Mouse (Mus musculus): Measurements from ENCODE around the gene Psen2. TPM values are rescaled to one million over a fixed set of nuclear protein-coding genes. Genes with fewer than 3 reads are reported as not detected.

The Psen2 gene
- polyA plus RNA-seq, 2 experiments: 17.1 to 23.4 TPM

DNA sequence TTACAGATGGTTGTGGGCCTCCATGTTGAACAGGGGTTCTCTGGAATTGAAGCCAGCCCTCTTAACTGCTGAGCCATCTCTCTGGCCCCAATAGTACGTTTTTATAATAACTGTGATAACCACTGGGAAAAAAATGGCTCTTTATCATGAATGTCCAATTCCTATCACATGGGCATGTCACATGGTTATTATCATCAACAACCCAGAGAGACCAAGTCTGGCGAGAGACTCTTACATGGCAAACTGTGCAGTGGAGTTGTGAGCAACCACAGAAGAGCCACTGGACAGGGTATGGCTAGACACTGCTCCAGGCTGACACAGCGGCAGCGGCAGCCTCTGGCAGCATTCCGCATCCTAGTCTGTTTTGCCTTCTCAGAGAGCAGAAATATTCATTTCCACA, 8.9 kb downstream of the Psen2 start:
- Histone ChIP-seq H3K9ac (ENCODE audit: low read depth, low read length, severe bottlenecking) (no peak overlapping the region), H3K4me3 (replicated peaks; ENCODE audit: low read length) (no peak overlapping the region), H3K36me3 (ENCODE audit: control insufficient read depth, insufficient read depth, low read length) (no peaks in the 10 kb centered on the region), H3K4me2 (replicated peaks; ENCODE audit: low read depth, low read length, severe bottlenecking) (no peak overlapping the region), H3K27ac (replicated peaks; ENCODE audit: low read depth, low read length) (no peak overlapping the region), H3K4me1 (ENCODE audit: control insufficient read depth, insufficient read depth, low read length) (peaks cover 14% of the 10 kb centered on the region; the same call in 1 of the 2 replicates), H3K9me3 (ENCODE audit: control insufficient read depth, low read length) (no peaks in the 10 kb centered on the region), H3K27me3 (ENCODE audit: control insufficient read depth, insufficient read depth, low read length) (no peaks in the 10 kb centered on the region)
- no peak for TF ChIP-seq POLR2A (IDR thresholded peaks at IDR 0.05; ENCODE audit: borderline replicate concordance, extremely low read depth, insufficient read depth, insufficient read length)
- ATAC-seq (ENCODE audit: low FRiP score, low read depth) (no peak), DNase-seq (ENCODE audit: low spot score) (no peak)
- WGBS: 91% methylated on average over 5 of the region's 5 CpGs

DNA sequence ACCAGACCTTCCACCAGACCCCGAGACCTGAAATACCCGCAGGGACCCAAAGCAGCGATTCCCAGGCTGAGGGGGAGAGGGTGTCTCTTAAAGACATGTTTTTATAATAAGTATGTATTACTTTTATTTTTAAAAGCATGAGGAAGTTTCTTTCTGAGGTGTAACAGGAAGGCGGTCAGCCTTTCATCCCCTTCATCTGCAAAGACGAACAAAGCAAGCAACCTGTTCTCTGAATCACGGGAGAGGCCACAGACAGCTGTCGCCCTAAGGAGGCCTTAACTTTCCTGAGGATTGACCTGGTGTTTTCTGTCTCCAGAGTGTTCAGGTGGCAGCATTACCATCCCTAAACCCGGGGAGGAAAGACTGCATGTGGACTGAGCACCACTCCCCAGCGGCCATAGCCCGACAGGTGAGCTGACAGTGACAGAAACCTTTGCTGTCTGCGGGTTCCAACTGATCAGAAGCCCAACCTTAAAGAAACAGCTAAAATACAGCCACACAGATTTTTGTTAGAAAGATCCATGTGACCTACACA, 10.5 kb downstream of the Psen2 start:
- Histone ChIP-seq H3K9me3 (ENCODE audit: control insufficient read depth, low read length) (no peaks in the 10 kb centered on the region), H3K36me3 (ENCODE audit: control insufficient read depth, insufficient read depth, low read length) (no peaks in the 10 kb centered on the region), H3K4me2 (replicated peaks; ENCODE audit: low read depth, low read length, severe bottlenecking) (no peak overlapping the region), H3K27ac (replicated peaks; ENCODE audit: low read depth, low read length) (no peak overlapping the region), H3K4me3 (replicated peaks; ENCODE audit: low read length) (no peak overlapping the region), H3K4me1 (ENCODE audit: control insufficient read depth, insufficient read depth, low read length) (peaks cover 14% of the 10 kb centered on the region; the same call in 1 of the 2 replicates), H3K9ac (ENCODE audit: low read depth, low read length, severe bottlenecking) (no peak overlapping the region), H3K27me3 (ENCODE audit: control insufficient read depth, insufficient read depth, low read length) (no peaks in the 10 kb centered on the region)
- ATAC-seq (ENCODE audit: low FRiP score, low read depth) (no peak), DNase-seq (ENCODE audit: low spot score) (no peak)
- TF ChIP-seq POLR2A (IDR thresholded peaks at IDR 0.05; ENCODE audit: borderline replicate concordance, extremely low read depth, insufficient read depth, insufficient read length): no peak
- 79% methylated on average over 11 of the region's 11 CpGs for WGBS

DNA sequence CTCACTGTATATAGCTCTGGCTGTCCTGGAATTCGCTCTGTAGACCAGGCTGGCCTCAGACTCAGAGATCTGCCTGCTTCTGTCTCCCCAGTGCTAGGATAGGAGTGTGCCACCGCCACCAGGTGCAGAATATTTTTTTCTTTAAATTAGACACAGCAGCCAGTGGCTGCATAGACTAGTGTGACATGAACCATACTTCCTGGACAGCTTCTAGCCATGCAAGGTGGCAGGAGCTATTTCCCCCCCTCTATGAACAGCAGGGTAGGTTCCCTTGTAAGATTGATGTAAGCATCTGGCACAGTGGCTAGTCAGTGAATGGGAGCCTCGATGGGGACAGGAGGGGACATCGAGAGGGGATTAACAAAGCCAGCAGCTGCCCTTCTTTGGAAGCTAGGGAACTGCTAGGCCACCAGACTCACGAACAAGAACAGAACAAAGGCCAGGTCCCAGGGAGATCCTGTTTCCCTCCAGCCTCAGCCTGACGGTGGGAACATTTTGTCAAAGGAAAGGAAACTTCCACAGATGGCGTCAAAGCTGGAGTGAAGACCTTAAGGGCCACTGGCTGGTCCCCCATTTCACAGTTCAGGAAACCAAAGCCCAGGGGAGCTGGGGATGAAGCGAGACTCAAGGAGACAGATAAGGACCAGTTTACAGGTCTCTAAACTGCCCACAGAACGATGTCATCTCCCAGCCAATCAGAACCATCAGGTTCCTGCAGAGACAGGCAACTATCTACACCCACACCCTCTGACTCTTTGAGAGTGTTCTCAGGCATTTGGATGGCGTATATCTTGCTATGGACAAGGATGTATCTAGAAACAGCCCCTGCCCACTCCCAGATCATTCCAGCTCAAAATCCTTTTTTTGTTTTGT, 11.8 kb downstream of the Psen2 start:
- DNase-seq (ENCODE audit: low spot score) (no peak), ATAC-seq (ENCODE audit: low FRiP score, low read depth) (peak; percentile 41; the same call in 1 of the 2 replicates)
- Histone ChIP-seq H3K4me3 (replicated peaks; ENCODE audit: low read length) (no peak overlapping the region), H3K4me1 (ENCODE audit: control insufficient read depth, insufficient read depth, low read length) (peaks cover 10% of the 10 kb centered on the region; the same call in 1 of the 2 replicates), H3K27ac (replicated peaks; ENCODE audit: low read depth, low read length) (no peak overlapping the region), H3K9ac (ENCODE audit: low read depth, low read length, severe bottlenecking) (no peak overlapping the region), H3K27me3 (ENCODE audit: control insufficient read depth, insufficient read depth, low read length) (no peaks in the 10 kb centered on the region), H3K9me3 (ENCODE audit: control insufficient read depth, low read length) (no peaks in the 10 kb centered on the region), H3K36me3 (ENCODE audit: control insufficient read depth, insufficient read depth, low read length) (no peaks in the 10 kb centered on the region), H3K4me2 (replicated peaks; ENCODE audit: low read depth, low read length, severe bottlenecking) (no peak overlapping the region)
- no peak for TF ChIP-seq POLR2A (IDR thresholded peaks at IDR 0.05; ENCODE audit: borderline replicate concordance, extremely low read depth, insufficient read depth, insufficient read length)
- 64% methylated on average over 10 of the region's 10 CpGs for WGBS

DNA sequence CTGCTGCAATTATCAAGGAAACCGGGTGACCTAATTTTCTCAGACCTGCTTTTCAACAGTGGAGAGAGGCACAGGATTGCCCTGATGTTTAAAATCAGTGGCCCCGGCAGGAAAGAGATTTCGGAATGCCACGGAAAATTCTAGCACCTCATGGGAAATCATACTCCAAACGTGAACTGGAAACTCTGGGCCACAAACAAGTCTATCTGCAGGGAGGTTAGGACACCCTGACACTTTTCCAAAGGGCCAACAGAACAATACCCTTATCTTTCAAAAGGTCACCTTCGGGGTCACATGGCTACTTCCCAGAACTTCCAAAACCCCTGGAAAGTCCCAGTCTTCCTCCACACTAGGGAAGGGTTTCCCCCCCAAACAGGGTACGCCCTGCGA, 12.8 kb downstream of the Psen2 start:
- H3K4me2 ChIP-seq (replicated peaks; ENCODE audit: low read depth, low read length, severe bottlenecking): no peak overlapping the region
- DNase-seq (ENCODE audit: low spot score): no peak
- no peak overlapping the region for H3K4me3 ChIP-seq (replicated peaks; ENCODE audit: low read length)
- ATAC-seq (ENCODE audit: low FRiP score, low read depth): no peak
- no peaks in the 10 kb centered on the region for H3K9me3 ChIP-seq (ENCODE audit: control insufficient read depth, low read length)
- WGBS: 57% methylated on average over 8 of the region's 8 CpGs
- H3K27ac ChIP-seq (replicated peaks; ENCODE audit: low read depth, low read length): no peak overlapping the region
- H3K36me3 ChIP-seq (ENCODE audit: control insufficient read depth, insufficient read depth, low read length): no peaks in the 10 kb centered on the region
- no peak for TF ChIP-seq POLR2A (IDR thresholded peaks at IDR 0.05; ENCODE audit: borderline replicate concordance, extremely low read depth, insufficient read depth, insufficient read length)
- no peaks in the 10 kb centered on the region for H3K27me3 ChIP-seq (ENCODE audit: control insufficient read depth, insufficient read depth, low read length)
- H3K4me1 ChIP-seq (ENCODE audit: control insufficient read depth, insufficient read depth, low read length): peaks cover 8% of the 10 kb centered on the region; the same call in 1 of the 2 replicates
- no peak overlapping the region for H3K9ac ChIP-seq (ENCODE audit: low read depth, low read length, severe bottlenecking)

DNA sequence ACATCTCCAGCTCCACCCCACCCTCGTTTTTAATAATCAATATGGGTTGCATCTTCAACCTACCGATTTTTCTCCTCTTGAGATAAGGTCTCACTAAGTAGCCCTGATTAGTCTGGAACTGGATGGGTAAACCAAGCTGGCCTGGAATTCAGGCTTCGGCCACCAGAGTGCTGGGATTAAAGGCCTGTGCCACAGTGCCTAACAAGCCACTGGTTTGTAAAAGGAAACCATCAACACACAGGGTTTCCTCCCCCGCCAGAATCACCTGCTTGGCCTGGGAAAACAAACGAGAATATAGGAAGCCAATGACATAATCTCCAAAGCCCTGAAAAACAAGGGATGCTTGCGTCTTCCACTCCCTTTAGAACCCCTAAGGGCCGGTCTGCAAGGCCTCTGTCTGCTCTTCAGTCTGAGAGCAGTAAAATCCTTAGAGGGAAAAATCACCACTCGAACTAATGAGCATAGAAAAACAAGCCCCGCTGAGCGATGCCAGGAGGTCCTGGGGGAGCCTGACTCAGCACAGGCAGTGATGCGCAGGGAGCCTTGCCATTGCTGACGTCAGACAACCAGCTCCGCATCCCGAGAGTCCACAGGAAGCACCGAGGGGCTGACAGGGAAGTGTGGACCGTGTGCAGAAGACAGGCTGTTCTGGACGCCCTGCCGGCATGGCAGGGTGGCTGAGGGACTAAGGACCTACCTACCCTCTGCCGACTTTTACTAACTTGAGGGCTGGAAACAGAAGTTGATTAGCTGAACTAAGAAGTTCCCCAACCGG, 13.4 kb downstream of the Psen2 start:
- Histone ChIP-seq H3K4me2 (replicated peaks; ENCODE audit: low read depth, low read length, severe bottlenecking) (0 out of 2 replicates have a peak overlapping the region, but pooled peaks have one; percentile 20), H3K9ac (ENCODE audit: low read depth, low read length, severe bottlenecking) (no peak overlapping the region)
- ATAC-seq (ENCODE audit: low FRiP score, low read depth): no peak; the same call in 1 of the 2 replicates

More for the DNA sequence above, 13.4 kb downstream of the Psen2 start:
- no peak for TF ChIP-seq POLR2A (IDR thresholded peaks at IDR 0.05; ENCODE audit: borderline replicate concordance, extremely low read depth, insufficient read depth, insufficient read length)
- Histone ChIP-seq H3K36me3 (ENCODE audit: control insufficient read depth, insufficient read depth, low read length) (no peaks in the 10 kb centered on the region), H3K27me3 (ENCODE audit: control insufficient read depth, insufficient read depth, low read length) (no peaks in the 10 kb centered on the region), H3K4me1 (ENCODE audit: control insufficient read depth, insufficient read depth, low read length) (0 out of 2 replicates have a peak, but pooled peaks cover 5% of the 10 kb centered on the region), H3K27ac (replicated peaks; ENCODE audit: low read depth, low read length) (no peak overlapping the region), H3K9me3 (ENCODE audit: control insufficient read depth, low read length) (no peaks in the 10 kb centered on the region), H3K4me3 (replicated peaks; ENCODE audit: low read length) (no peak overlapping the region)
- WGBS: 15% methylated on average over 20 of the region's 20 CpGs
- peak; percentile 68 for DNase-seq (ENCODE audit: low spot score)

All from limb, embryonic 14.5 days (tissue).